Mouse (Mus musculus) adrenal gland, postnatal 14 days (tissue): ENCODE data around the gene Mroh3. TPM values are rescaled to one million over a fixed set of nuclear protein-coding genes. Genes with fewer than 3 reads are reported as not detected.

Source experiments
- DNase-seq: peaks from one replicate; pipeline ENCODE4 v3.0.0; 2021; ENCODE audit warnings: mixed read lengths
- total RNA-seq: library from RNA; stranded (reverse); gene quantifications from 2 replicates; pipeline ENCODE4 v1.2.3, GENCODE M21; 2021

Gene Mroh3
- total RNA-seq, 1 experiment from 2014 or later: not detected

DNA sequence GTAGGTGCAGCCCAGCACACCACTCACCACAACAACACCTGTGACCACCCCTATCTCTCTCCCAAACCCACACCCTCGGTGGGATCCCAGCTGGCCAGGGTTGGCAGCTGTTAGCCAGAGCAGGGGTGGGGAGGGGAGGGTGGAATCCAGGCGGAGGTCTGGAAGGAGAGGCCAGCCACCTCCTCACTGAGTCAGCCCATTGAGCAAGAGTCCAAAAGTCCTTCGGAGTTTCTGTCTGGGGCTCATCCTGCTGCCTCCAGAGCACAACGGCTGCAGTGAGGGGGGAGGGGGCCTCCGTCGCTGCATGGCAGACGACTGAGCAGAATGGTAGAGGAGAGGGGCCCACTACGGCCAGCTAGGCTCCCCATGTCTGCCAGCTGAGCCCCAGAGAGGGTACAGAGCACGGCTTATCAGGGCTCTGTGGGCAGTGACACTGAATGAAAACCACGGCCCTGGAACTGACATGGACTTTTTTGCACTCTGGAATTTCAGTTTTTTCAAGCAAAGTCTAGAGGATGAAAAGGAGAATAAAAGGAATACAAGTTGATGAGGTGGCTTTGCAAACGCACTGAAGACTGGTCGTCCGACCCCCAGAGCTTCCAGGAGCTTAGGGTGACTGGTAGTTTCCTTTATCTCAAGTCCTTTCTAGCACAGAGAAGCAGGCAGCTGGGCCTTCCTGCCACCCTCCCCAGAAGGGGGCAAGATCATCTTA is 15.9 kb upstream of the Mroh3 start:
- peak; percentile 75 for DNase-seq

GRCm38 (mm10) chr1:136227870-136228269 is 15.2 kb upstream of the Mroh3 start:
- DNase-seq: peak; percentile 82

GRCm38 (mm10) chr1:136226626-136227025 is 14.0 kb upstream of the Mroh3 start:
- no peak for DNase-seq

DNA sequence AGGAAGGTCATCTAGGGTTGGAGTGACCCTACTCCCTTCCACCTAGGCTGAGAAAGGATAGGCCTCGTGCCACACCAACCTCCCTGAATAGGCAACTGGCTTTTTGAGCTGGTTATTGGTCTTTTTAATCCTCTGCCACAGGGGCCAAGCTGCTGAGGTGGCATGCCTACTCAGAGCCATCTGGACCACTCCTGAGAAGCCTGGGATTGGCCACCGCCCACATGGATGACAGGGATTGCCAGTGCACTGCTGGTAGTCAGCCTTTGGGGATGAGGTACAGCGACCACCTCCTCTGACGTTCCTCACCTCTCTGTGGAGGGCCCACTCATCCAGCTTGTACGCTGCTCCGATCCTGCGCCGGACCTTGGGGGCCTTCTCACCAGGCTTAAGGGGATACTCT is 13.2 kb upstream of the Mroh3 start:
- DNase-seq: no peak

DNA sequence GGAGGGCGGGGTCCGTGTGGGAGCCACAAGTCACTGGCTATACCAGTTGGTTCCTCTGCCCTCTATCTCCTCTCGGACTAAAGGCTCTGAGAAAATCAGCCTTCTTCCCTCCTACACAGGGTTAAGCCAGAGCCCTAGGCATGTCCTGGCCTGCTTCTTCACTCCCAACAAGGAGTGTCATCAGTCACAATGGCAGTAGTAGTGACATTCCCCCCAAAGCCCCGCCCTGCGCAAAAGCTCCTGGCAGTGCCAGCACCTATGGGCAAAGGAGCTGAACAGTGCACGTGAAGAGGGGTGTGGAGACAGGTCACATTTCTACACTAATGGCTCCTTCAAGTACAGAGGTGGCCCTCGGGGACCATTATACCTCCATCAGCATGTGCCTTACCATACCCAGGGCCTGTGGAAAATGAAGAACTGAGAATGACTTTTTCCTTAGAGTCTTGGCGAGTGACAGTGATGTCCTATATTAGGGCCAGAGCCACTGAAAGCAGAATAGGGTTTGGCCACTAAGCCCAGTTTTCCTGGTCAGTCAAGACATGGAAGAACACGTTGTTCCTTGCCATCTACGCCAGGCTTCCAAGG is 11.2 kb upstream of the Mroh3 start:
- no peak for DNase-seq

DNA sequence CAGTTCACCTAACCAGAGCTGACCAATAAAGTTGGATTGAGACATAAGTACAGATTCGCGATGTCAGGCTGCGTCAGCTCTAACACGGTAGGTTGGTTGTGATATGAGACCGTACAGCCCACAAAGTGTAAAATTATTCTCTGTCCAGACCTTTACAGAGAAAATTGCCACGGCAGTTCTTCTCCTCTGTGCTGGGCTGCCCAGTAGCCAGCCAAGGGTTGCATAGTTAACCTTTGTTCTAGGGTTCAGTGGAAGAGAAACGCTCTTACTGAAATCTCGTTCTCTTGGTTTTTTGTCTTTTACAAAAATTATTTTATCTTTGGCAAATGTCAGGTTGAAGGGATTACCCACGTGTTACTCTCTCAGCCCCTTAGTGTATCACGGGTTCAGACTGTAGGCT is 9.8 kb upstream of the Mroh3 start:
- no peak for DNase-seq

- DNase-seq: no peak
These were observed 7.6 kb upstream of the Mroh3 start for GRCm38 (mm10) chr1:136220037-136220871.

DNA sequence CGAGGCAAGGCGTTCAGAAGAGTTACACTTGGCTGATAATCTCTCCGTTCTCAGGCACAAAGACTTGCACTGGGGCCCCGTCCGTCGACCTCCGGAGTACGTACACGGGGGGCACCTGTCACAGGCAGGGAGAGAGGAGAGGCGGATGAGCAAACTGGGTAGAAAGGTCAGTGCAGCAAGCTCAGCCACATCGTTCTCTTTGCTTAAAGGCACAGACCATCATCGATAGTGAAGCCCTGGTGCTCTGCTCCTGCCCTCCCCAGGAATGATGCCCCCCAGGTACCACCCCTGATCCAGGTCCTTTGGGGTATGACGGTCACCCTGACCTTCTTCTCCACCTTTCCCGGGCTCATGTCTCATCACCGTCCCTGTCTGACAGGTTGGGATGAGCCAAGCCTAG is 1.7 kb upstream of the Mroh3 start:
- DNase-seq: no peak

- no peak for DNase-seq
These were observed 22.6 kb downstream of the Mroh3 start for GRCm38 (mm10) chr1:136190033-136190432.

GRCm38 (mm10) chr1:136179511-136180001 is 33.1 kb downstream of the Mroh3 start:
- no peak for DNase-seq

GRCm38 (mm10) chr1:136178741-136179140 is 33.9 kb downstream of the Mroh3 start:
- no peak for DNase-seq

DNA sequence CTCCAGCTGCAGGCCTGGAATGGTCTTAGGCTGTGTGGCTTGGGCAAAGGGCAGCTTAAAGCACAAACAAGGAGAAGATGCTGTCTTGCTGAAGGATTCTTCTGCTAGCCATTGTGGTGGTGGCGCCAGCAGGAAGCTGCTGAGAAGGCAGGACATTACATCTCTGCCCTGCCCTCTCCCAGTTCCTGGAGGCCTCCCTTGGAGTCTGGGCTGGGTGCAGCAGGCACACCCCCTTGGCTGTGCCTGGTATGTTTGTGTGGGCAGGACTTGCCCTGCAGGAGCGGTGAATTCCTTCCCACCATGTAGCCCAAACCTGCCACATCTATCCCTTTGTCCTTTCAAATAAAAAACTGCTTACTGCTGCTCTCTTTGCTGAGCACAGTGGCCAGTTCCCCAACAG is 35.5 kb downstream of the Mroh3 start:
- DNase-seq: no peak

GRCm38 (mm10) chr1:136175183-136175582 is 37.4 kb downstream of the Mroh3 start:
- DNase-seq: peak; percentile 66

DNA sequence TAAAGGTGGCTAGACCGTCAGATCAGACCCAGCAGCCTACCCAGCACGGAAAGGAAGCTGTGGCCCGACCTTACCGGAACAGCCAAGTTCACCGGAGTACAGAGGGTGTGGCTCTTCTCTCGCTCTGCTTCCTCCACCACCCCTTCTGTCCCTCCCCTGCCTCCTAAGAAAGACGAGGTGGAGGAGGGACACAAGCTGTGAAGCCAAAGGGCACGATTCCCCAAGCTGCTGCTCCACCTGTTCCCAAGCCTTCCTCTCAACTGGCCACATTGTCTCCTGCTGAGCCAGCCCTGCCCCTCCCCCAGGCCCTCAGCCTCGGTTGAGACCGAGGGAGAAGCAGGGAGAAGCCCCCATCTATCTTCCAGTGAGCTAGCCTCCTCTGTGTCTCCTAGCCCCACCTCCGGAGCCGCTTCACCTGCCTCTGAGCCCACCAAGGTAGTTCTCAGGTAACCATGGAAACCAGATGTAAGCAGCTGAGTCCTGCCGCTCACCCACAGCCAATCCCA is 38.5 kb downstream of the Mroh3 start:
- no peak for DNase-seq

DNA sequence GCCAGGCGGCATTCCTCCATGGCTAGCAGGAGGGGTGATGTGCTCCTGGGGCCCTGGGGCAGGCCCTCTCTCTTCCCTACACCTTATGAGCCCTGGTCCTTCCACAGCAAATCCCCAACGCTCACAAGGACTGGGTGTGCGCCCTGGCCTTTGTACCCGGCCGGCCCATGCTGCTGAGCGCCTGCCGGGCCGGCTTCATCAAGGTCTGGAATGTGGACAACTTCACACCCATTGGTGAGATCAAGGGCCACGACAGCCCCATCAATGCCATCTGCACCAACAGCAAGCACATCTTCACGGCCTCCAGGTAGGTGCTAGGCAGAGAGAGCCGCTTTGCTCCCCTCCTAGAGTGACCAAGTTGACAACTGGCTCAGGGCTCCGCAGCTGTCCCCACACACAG is 39.9 kb downstream of the Mroh3 start:
- DNase-seq: no peak

DNA sequence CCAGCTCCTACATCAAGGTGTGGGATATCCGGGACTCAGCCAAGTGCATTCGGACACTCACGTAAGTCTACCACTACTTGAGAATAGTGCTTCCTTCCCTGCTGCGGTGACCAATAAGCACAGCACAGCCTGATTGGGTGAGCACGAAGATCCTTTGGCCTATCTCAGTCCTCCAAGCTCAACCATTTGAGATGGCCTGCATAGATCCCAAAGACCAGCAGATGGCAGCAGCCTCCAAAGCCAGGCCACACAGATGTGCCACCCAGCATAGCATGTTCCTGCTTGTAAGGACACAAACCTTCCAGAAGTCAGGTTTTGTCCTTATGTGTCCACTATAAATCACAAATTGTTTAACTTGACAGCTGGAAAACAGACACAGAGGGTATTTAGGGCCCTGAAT is 42.5 kb downstream of the Mroh3 start:
- DNase-seq: peak; percentile 82

DNA sequence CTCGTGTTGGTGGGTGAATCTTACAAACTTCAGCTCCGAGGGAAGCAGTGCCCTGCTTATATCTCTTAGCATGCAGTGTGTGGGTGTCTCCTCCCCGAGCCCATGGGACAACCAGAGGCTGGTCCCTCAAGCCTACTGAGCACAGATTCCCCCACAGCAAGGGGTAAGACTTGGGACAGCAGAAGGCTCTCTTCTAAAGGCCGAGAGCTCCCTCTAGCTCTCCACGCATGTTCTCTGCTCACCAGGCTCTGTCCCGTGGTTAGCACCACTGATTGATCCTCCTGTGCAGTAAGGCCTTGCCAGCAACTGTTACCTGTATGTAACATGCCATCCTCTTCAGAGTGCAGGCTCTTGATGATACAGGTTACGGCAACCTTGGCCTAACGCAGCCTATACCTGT is 45.0 kb downstream of the Mroh3 start:
- peak; percentile 34 for DNase-seq

DNA sequence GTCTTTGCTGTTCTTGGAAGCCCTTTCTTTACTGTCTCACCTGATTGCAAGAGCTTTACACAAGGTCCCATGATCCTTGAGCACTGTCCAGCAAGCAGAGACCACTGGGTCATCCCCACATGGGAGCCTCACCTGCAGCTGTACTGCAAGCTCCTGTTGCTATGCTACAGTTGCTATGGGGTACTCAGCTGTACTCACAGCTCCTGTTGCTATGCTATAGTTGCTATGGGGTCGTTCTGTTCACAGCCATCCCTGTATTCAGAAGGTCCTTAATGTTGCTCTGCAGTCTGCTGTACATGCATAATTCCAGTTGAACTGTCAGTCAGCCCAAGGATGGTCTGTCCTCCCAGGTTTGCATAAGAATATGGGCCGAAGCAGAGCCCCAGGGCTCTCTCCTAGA is 47.2 kb downstream of the Mroh3 start:
- no peak for DNase-seq

DNA sequence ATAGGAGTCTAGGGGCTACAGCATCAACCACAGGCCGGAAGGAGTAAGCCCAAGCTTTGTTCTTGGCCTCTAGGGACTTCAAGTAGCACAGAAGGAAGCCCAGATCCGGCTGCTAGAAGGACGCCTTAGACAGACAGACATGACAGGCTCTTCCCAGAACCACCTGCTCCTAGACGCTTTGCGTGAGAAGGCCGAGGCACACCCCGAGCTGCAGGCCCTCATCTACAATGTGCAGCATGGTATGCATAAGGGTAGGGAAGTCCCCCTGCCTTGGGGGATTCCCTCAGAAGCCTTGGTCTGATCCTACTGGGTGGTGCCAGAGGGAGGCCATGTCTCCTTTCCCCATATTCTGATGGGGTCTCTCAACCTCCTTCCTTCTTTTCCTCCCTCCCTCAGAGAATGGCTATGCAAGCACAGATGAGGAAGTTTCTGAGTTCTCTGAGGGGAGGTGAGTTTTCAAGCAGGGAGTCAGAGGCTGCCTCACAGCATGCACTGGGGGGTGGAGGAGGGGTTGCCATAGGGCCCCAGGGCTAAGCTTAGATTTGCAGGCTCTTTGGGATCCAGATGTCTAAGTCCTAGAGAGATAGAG is 51.2 kb downstream of the Mroh3 start:
- no peak for DNase-seq

- no peak for DNase-seq
These were observed 51.7 kb downstream of the Mroh3 start for GRCm38 (mm10) chr1:136160930-136161329.

- no peak for DNase-seq
These were observed 52.3 kb downstream of the Mroh3 start for GRCm38 (mm10) chr1:136160297-136160696.

GRCm38 (mm10) chr1:136159830-136160229 is 52.8 kb downstream of the Mroh3 start:
- DNase-seq: no peak

GRCm38 (mm10) chr1:136156951-136157350 is 55.7 kb downstream of the Mroh3 start:
- no peak for DNase-seq
